Mouse (Mus musculus) adrenal gland, adult 18-20 months (tissue): ENCODE measurements around the gene Ksr1. TPM values are rescaled to one million over a fixed set of nuclear protein-coding genes. Genes with fewer than 3 reads are reported as not detected.
A peak's percentile ranks its signal among the peaks of the same experiment; 100 is the strongest.

Experiments
- DNase-seq, 2 experiments: peaks; one replicate each; pipeline ENCODE4 v3.0.0; 2021 to 2022; ENCODE audit warnings: low spot score in 2 of 2
- long read RNA-seq, 2 experiments: library from polyadenylated mRNA; stranded (forward); transcript quantifications; one replicate each; pipeline ENCODE4 v2.0.0; 2021
- total RNA-seq, 2 experiments: library from RNA; stranded (reverse); gene quantifications; 1 replicate in 1 of 2; 2 replicates in 1 of 2; pipeline ENCODE4 v1.2.3; 2021

Gene Ksr1
- total RNA-seq, result 1 to 10 TPM; 6.7 to 7.4 TPM
- long read RNA-seq, experiment 1, partial matches to known transcripts, result 1 of 5 reads
- long read RNA-seq, experiment 1, other reads (novel, unspliced or antisense), result 4 of 5 reads
- long read RNA-seq, experiment 2, partial matches to known transcripts, result 1 of 5 reads
- long read RNA-seq, experiment 2, other reads (novel, unspliced or antisense), result 4 of 5 reads

- peak; percentile 96 for DNase-seq
Measured at GRCm38 (mm10) chr11:79146331-79146767, at the start of gene Ksr1. TSS of gene Ksr1 (minus strand) at chr11:79146407.

DNA sequence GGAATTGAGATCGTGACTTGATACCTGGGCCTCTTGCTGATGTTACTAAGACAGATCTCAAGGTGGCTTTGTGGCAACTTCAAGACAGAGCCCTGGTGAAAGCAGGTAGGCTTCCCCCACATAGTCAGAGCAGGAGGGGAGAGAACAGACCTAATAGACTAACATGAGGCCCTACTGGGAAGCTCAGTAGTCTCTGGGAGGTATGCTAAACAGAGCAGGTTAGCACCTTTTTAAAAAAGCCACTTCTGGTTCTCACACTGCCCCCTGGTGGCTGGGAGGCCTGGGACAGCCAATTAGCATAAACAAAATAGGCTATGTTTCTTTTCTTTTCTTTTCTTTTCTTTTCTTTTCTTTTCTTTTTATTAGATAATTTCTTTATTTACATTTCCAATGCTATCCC is 46.0 kb upstream of the Ksr1 start:
- DNase-seq, result peak in 1 of 2 experiments; percentile 44

- no peak for DNase-seq
Measured at GRCm38 (mm10) chr11:79191214-79191613, 45.0 kb upstream of the Ksr1 start.

DNA sequence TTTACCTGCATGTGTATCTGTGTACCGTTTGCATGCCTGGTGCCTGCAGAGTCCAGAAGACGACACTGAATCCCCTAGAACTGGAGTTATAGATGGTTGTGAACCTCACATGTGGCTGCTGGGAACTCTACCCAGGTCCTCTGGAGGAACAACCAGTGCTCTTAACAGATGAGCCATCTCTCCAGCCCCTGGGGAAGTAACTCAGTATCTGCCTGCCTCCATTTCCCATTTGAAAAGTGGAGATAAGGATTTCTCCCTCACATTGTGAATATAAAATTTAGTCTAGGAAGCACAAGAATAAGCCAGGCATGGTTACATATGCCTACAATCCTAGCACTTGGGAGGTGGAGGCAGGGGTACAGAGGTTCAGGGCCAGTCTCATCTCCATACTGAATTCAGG is 44.0 kb upstream of the Ksr1 start:
- no peak for DNase-seq

- DNase-seq, result peak; percentile 57
Measured at GRCm38 (mm10) chr11:79188176-79188575, 42.0 kb upstream of the Ksr1 start.

DNA sequence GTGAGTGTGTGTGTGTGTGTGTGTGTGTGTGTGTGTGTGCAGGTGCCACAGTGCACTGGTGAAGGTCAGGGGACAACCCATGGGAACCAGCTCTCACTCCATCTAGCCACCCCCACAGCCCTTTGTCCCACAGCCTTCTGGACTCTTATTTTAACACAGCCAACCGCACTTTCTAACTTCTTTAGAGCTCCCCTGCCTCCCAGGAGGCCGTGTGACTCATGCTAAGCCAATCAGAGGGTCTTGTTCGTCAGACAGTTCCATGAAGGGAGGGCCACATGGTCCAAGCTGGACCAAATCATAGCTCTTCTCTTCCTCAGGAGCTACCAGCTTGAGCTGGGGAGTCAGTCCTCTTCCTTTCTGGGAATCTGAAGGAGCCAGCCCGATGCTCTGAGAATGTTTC is 41.1 kb upstream of the Ksr1 start:
- DNase-seq, result no peak

DNA sequence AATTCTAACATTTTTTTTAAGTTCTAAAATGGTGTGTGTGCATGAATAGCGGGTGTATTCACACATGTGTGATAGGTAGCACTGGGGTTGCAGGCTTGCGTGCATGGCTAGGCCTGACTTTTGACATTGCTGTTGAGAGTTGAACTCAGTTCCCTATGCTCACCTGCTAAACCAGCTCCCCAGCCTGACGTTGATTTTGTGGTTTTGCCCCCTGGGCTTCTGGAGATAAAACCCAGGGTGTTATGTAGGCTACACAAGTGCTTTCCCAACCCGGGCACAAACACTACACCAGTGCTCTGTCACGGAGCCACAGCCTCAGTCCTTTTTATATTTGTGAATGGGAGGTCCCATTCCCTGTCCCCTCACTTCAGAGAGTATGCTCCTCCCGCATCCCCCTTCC is 39.5 kb upstream of the Ksr1 start:
- DNase-seq, result no peak

- DNase-seq, result no peak
Measured at GRCm38 (mm10) chr11:79184126-79184888, 38.1 kb upstream of the Ksr1 start.

DNA sequence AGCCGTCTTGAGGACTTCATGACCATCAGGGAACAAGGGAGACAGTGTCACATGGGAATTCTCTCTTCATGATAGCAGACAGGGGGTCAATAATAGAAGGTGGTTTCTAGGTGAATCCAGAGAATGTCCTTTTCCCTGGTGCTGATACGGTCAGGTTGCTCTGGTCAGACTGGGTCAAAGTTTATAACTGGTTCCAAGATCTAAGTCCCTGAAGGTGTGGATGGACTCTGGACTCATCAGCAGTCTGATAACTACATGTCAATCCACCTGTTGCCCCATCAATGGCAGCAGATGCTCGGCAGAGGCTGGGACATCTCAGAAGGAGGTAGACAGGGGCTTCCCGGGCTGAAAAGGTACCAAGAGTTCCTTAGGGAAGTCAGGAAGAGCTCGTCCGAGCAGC is 37.2 kb upstream of the Ksr1 start:
- DNase-seq, result no peak

DNA sequence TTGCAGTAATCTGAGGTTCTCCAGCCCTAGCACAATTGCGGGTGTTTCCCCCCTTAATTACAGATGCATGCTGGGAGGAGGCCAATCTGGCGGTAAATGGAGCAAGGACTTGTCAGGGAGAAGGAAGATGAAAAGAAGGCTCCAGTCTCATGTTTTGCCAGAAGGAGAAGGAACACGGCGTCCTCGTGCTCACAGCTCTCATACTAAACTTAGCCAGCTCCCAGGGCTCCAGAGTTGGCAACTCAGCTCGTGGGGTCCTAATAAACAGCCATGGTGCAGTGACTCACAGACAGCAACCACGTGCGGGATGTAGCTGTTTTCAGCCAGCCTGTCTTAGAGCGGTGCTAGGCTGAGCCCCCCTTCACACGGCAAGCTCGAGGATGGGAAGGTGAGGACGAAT is 36.7 kb upstream of the Ksr1 start:
- no peak for DNase-seq

DNA sequence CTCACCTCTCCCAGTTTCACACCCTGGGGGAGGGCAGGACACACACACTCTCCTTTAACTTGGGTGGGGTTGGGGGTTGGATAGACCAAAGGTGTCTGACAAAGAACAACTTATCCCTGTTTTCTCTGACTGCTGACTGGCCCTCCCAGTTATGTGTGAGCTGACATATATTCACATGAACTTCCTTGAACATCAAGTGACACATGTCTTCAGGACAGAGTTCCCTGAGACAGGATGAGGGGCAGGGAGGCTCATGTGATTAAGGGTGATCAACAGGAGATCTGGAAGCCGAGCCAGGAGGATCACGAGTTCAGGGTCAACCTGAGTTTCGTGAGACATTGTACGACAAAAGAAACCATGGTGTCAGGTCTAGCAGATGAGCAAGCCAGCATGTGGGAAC is 35.7 kb upstream of the Ksr1 start:
- DNase-seq, result no peak

DNA sequence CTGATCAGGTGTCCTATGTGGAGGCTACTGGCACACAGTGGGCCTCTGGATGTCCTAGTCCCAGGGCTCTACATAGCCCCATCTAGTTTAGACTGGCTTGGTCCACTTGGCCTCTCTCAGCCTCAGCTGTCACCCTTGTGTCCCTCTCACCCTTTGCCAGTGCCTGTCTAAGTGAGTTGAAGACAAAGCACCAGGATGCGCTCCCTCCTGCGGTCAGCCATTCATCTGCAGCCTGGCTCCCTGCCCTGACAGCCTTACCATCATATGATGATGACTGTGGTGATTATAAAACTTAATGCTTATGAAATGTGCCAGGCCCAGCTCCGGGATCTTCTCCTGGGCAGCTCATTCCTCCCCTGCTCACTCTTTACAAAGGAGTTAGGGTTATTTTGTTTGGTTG is 30.5 kb upstream of the Ksr1 start:
- DNase-seq, result peak in 1 of 2 experiments; percentile 31

GRCm38 (mm10) chr11:79172054-79172453 is 25.8 kb upstream of the Ksr1 start:
- no peak for DNase-seq

DNA sequence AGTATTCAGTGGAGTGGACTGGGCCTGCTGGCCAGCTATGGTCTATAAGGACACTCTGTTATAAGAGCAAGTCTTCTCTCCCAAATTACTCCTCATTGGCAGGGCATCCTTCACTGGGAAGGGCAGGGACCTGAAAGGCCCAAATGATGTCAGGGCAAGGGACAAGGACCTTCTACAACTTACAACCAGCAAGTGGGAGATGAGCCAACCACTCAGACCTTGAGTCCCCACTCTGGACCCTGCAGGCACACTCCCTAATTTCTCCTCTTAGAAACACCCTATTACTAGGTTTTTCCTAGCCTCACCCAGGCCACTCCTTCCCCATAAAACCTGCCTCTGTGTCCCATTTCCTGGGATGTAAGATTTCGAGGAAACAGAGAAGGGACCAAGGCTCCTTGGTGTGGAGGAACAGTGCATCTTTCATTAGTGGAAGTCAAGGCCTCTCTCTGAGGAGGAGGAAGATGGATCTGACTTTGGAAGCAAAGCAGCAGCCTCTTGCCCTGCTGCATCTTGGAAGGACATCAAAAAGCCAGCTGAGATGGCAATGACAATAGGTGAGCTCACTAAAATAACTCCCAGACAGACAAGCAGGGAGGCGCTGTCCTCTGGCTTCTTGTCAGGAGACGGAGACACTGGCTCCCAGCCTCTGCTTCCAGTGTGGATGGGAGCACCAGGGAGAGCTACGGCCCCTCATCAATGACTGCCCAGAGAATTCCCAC is 20.5 kb upstream of the Ksr1 start:
- DNase-seq, result no peak

DNA sequence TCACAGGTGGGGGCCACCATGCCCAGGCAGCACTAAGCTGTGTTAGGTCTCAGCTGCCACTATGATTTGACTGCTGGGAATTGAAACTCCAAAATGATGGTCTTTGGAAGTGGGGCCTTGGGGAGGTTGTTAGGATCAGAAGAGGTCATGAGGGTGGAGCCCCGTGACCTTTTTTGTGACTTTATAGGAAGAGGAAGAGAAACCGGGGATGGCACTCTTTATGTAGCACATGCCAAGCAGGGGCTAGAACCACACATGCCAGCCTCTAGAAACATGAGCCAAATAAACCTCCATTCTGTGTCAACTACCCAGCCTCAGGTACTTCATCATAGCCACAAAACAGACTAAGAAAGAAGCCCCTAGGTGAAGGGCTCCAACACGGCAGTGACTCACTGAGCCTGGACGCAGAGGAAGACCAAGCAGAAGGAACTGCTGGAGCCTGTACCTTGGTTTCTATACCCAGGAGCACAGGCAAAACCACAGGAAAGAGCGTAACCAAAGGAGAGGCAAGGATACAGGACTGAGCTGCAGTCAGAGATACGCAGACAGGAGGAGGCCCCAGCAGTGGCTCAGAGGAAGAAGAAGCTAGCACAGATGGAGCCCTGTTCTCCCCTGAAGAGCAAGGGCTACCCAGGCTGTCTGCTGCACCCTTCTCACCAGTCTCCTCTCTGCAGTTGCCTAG is 15.0 kb upstream of the Ksr1 start:
- no peak for DNase-seq

GRCm38 (mm10) chr11:79160127-79160526 is 13.9 kb upstream of the Ksr1 start:
- DNase-seq, result no peak

- no peak for DNase-seq
Measured at GRCm38 (mm10) chr11:79157729-79158128, 11.5 kb upstream of the Ksr1 start.

DNA sequence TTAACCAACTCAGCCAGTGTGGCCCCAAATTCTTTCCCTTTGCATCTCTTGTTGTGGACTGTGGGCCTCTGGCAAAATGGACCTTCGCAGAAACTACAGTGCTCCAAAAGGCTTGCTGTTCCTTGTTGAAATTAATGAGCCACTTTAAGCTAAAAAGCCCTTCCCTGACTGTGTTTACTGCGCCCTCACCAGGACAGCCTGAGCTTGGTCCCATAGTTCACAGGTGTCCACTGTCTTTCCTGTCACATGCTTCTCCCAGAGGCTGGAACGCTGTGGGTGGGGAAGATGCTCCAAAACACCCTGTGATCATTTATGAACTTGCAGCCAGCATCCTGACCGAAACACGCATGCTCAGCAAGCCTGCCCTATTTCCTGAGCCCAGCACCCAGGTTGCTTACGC is 9.1 kb upstream of the Ksr1 start:
- no peak for DNase-seq

DNA sequence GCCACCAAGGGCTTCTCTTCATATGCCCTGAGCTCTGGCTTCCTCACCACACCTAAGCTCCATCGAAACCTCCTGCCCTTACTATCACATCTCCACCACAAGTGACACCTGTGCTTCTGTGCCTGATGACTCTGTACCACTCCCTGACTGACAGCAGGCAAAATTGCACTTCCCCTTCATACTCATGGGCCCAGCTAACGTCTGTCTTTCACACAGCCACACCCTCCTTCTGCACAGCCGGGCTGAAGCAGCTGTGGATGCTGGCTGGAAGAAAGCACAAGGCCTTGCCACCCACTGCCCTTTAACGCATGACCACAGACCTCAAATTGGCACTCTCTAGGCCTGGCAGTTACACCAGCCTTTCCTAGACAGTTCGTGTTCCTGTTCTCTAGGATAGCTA is 6.5 kb upstream of the Ksr1 start:
- DNase-seq, result no peak

GRCm38 (mm10) chr11:79151874-79152273 is 5.7 kb upstream of the Ksr1 start:
- no peak for DNase-seq

DNA sequence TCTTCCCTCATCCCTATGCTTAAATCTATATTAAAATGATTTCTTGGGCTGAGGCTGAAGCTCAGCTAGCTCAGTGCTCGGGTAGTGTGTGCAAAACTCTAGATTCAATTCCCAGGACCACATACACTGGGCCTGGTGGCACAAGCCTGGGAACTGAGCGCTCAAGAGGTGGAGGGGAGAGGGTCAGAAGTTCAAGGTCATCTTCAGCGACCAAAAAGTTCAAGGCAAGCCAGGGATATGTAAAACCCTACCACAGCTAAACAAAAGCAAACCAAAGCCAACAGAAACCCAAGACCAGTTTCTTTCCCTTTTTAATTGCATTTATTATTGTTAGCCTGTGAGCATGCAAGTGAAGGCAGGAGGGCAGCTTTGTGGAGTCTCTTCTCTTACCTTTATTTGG is 4.1 kb upstream of the Ksr1 start:
- no peak for DNase-seq

- DNase-seq, result no peak
Measured at GRCm38 (mm10) chr11:79149295-79149694, 3.1 kb upstream of the Ksr1 start.
